Mouse (Mus musculus): ENCODE measurements around the gene Zkscan6. TPM values are rescaled to one million over a fixed set of nuclear protein-coding genes. Genes with fewer than 3 reads are reported as not detected.

Zkscan6 gene
- 1 to 10 TPM; 6.2 to 6.5 TPM for total RNA-seq (2021)
- long read RNA-seq, experiment 1, transcript Zkscan6-202 (7 exons, 2,270 nt), result major isoform, 5 of 8 reads
- long read RNA-seq, experiment 1, partial matches to known transcripts, result 0 of 8 reads
- long read RNA-seq, experiment 1, other reads (novel, unspliced or antisense), result 3 of 8 reads
- long read RNA-seq, experiment 2, partial matches to known transcripts, result 1 of 13 reads
- long read RNA-seq, experiment 2, other reads (novel, unspliced or antisense), result 9 of 13 reads

DNA sequence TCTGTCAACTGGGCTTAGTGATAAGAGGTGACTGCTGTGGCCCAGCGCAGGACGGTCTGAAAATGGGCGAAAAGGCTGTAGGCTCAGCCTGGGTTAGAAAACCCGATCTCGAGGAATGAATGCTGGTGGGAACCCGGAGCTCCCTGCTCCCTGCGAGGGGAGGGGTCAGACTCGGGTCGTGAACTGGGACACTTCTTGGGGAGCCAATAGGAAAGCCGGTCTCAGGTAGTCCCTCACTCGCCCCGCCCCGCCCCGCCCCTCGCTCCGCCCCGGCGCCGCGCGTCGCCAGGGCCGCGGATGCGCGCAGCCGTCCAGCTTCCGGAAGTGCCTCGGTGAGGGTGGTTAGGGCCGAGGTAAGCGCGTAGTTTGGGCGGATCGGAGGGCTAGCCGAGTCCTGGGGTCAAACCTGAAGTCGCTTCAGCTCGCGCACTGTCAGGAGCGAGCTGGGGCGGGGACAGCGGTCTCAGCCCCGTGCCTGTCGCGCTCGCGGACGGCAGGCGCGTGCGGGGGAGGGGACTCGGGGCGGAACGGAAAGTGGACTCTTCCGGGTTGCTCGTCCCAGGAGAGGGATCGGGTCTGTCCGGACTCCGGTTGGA is at the start of gene Zkscan6:
Zkscan6 (plus strand) TSS at position 267 of the 596 bp plus-strand sequence.
- DNase-seq (ENCODE audit: low spot score in 2 of 2), result peak; percentile 72 to 83

- no peak for DNase-seq (ENCODE audit: low spot score in 2 of 2)
These were observed 47.6 kb upstream of the Zkscan6 start for GRCm38 (mm10) chr11:65759350-65759749.

GRCm38 (mm10) chr11:65760912-65761311 is 46.1 kb upstream of the Zkscan6 start:
- no peak for DNase-seq (ENCODE audit: low spot score in 2 of 2)

DNA sequence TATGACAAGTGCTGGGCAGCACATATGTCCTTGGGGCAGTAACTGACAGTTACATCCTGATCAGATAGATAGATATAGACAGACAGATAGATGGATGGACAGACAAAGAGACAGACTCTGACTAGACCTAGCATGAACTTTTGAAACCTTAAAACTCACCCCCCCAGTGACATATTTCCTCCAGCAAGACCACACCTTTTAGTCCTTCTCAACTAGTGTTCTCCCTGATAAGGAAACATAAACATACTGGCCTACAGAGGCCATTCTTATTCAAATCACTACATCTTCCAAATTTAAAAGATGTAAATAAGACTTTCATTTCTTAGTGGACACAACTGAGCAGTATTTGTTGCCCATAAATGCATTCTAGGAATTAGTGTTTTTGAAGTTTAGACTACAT is 38.5 kb upstream of the Zkscan6 start:
- DNase-seq (ENCODE audit: low spot score in 2 of 2), result no peak

DNA sequence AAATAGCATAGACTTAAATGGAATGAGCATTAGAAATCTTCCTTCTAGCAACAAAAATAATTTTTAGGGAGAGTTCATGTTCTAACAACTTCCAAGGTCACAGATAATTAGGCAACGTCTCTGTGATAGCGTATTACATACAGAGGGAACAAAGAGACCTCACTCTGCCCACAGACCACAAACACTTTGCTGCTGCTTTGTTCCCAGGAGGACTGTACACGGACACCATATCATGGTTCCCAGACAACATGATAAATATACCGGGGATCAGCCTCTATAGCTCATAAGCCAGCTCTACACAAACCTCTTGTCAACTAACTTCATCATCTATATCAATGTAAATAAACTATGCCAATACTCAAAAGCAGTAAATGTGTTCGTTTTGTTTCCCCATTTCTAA is 37.0 kb upstream of the Zkscan6 start:
- DNase-seq (ENCODE audit: low spot score in 2 of 2), result no peak

DNA sequence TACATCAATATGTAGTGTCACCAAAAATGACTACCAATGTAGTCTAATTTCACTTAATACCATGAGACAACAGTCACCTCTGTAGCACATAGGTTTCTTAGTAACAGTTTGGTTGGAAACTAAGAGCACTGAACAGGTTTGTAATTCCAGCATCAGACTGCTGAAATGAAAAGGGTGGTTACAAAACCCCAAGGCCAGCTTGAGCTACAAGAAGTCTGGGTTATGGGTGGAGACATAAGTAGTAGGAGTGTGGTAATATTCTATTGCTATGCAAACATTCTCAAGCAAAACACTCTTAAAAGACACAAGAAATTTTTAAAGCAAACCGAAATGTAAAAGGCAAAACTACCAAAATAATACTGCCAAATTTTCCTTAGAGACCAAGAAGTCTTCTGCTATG is 35.4 kb upstream of the Zkscan6 start:
- DNase-seq (ENCODE audit: low spot score in 2 of 2), result no peak

- no peak for DNase-seq (ENCODE audit: low spot score in 2 of 2)
These were observed 33.4 kb upstream of the Zkscan6 start for GRCm38 (mm10) chr11:65773535-65773934.

GRCm38 (mm10) chr11:65773946-65774656 is 32.9 kb upstream of the Zkscan6 start:
- DNase-seq (ENCODE audit: low spot score in 2 of 2), result no peak

DNA sequence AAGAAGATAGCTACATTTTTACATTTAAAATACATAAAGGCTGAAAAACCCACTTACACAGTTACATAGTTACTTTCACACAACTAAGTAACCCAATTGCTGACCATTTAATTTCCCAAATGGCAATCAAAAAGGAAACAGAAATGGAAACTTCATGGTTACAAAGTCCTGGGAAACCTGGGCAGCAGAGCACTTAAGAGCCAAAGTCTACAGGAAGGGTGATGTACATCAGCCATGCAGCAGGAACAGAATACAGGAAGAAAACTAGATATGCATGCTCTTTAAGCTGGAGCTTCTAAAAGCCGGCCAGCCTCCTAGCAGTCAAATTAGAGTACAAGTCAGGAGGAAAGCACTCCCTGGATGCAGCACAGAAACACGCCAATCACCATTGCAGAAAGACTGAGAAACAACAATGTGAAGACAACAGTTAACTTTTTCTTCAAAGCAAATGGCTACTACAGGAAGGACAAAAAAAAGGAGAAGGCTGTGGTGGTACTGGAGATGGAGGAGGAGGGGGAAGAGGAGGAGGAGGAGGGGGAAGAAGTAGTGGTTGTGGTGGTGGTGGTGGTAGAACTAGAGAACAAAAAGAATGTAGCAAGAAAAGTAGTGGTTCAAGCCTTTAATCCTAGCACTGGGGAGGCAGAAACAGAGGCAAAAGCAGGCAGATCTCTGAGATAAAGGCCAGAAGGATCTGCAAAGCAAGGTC is 29.9 kb upstream of the Zkscan6 start:
- DNase-seq (ENCODE audit: low spot score in 2 of 2), result no peak

GRCm38 (mm10) chr11:65777810-65778209 is 29.2 kb upstream of the Zkscan6 start:
- DNase-seq (ENCODE audit: low spot score in 2 of 2), result no peak

- no peak for DNase-seq (ENCODE audit: low spot score in 2 of 2)
These were observed 27.9 kb upstream of the Zkscan6 start for GRCm38 (mm10) chr11:65779066-65779465.

DNA sequence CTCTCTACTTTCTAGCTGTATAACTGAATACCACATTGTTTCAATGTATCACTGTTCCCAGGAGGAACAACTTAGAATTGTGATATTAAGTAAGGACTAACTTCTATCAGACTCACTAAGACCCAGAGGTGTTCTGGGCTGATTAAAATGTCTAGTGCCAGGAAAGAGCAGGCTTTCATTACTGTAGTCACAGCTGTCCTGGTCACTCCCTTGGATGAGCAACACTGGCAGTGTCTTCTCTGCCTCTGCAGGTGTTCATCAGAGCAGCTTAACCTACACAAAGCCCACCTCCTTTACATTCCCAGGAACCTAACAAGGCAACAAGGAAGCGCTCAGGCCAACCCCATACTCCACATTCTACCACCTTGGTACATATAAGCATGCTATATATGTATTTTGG is 27.4 kb upstream of the Zkscan6 start:
- no peak for DNase-seq (ENCODE audit: low spot score in 2 of 2)

DNA sequence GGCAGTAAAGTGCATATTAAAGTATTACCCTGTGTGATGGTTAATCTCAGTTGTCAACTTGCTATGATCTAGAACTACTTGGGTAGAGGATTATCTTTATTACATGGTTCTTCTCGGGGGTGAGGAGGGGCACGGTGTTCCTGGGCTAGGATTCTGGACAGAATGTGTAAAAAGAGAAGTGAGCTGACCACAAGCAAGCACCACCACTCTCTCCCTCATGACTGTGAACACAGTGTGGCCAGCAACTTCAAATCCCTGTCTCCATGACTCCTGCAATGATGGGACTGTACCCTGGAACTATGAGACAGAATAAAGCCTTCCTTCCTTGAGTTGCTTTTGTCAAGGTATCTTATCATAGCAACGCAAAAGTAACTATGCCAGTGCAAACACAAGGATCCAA is 25.4 kb upstream of the Zkscan6 start:
- DNase-seq (ENCODE audit: low spot score in 2 of 2), result no peak

GRCm38 (mm10) chr11:65786160-65786559 is 20.8 kb upstream of the Zkscan6 start:
- DNase-seq (ENCODE audit: low spot score in 2 of 2), result no peak

GRCm38 (mm10) chr11:65787421-65788151 is 19.4 kb upstream of the Zkscan6 start:
- DNase-seq (ENCODE audit: low spot score in 2 of 2), result peak in 1 of 2 experiments; percentile 22

- DNase-seq (ENCODE audit: low spot score in 2 of 2), result peak; percentile 89 to 91
These were observed 18.8 kb upstream of the Zkscan6 start, which contains the start of gene Map2k4 for GRCm38 (mm10) chr11:65788154-65788553. TSS of gene Map2k4 (minus strand) at chr11:65788297.

GRCm38 (mm10) chr11:65794428-65795219 is 12.4 kb upstream of the Zkscan6 start:
- DNase-seq (ENCODE audit: low spot score in 2 of 2), result no peak

DNA sequence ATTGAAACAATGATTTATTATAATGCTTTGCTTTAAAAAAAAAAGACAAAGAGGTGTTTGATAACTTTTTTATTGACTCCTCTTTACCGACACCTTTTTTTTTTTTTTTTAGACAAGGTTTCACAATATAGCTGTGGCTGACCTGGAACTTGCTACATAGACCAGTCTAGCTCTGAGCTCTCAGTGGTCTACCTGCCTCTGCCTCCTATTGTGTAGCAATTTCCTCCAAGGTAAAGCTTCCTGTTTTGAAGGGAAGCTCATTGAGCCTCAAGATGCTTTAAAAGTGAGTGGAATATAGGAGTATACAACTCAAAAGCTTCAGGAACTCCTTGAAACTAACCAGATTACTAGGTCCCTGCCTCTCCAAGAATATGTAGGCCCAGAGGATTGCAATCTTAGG is 11.1 kb upstream of the Zkscan6 start:
- no peak for DNase-seq (ENCODE audit: low spot score in 2 of 2)

DNA sequence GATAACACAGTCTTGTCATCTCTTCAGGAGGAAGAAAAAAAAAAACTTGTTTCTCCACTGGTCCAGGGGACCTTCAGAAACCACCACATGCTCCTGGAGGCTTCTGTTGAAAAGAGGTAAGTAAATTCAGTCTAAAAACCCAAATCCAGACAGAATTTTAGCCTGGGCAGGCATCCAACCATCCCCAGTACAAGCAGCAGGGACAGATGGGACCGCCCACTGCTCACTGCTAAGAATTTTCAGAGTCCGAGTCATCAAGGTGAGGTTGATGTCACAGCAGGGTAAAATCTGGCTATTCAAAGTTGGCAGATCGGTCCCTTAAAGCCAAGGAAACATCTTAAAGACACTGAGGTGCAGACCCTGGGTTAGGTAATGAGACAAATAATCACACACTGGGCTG is 5.1 kb upstream of the Zkscan6 start:
- DNase-seq (ENCODE audit: low spot score in 2 of 2), result no peak

- no peak for DNase-seq (ENCODE audit: low spot score in 2 of 2)
These were observed 562 bp upstream of the Zkscan6 start for GRCm38 (mm10) chr11:65806321-65806904.

All from gastrocnemius, postnatal 4 days (tissue).